Mouse (Mus musculus) testis, adult 2 months (tissue): ENCODE data around the gene Slc39a2. TPM values are rescaled to one million over a fixed set of nuclear protein-coding genes. Genes with fewer than 3 reads are reported as not detected.
A peak's percentile ranks its signal among the peaks of the same experiment; 100 is the strongest.
"Not testable (repeated sequence)": the region's sequence is repeated elsewhere in the genome, so short reads cannot be mapped to it uniquely, and the experiment has no call there.

Source experiments
- H3K27ac ChIP-seq: fragments of 200-500 bp; 2 replicates; pipeline ENCODE4 v1.5.1; 2012; ENCODE audit warnings: low read depth, low read length; ENCODE audit not compliant: control insufficient read depth, insufficient read depth
- H3K27me3 ChIP-seq: fragments of 200-500 bp; 2 replicates; pipeline ENCODE4 v1.6.1; 2012; ENCODE audit warnings: mild to moderate bottlenecking, low read length, moderate library complexity; ENCODE audit not compliant: control insufficient read depth, insufficient read depth
- H3K36me3 ChIP-seq: fragments of 200-500 bp; 2 replicates; pipeline ENCODE4 v1.6.1; 2012; ENCODE audit warnings: mild to moderate bottlenecking, low read length; ENCODE audit not compliant: control insufficient read depth, insufficient read depth
- H3K4me1 ChIP-seq: fragments of 200-500 bp; 2 replicates; pipeline ENCODE4 v1.6.1; 2012; ENCODE audit warnings: low read length; ENCODE audit not compliant: control insufficient read depth, insufficient read depth
- H3K4me3 ChIP-seq: fragments of 200-500 bp; 2 replicates; pipeline ENCODE4 v1.5.1; 2012; ENCODE audit warnings: low read depth, mild to moderate bottlenecking, low read length, moderate library complexity, mixed read lengths; ENCODE audit not compliant: control insufficient read depth
- CTCF ChIP-seq: fragments of 200-500 bp; IDR thresholded peaks from 2 replicates; pipeline ENCODE4 v1.5.1; 2012; ENCODE audit warnings: low read depth, mild to moderate bottlenecking, inconsistent platforms, low read length, moderate library complexity; ENCODE audit not compliant: control insufficient read depth, insufficient read depth, insufficient replicate concordance
- POLR2A ChIP-seq: fragments of 200-500 bp; IDR thresholded peaks from 2 replicates; pipeline ENCODE4 v1.6.1; 2012; ENCODE audit warnings: low read depth, mild to moderate bottlenecking, inconsistent platforms, low read length, moderate library complexity; ENCODE audit not compliant: control insufficient read depth
- polyA plus RNA-seq: library from polyadenylated mRNA; depleted of rRNA; stranded (reverse); fragments of >200 nt; gene quantifications from 2 replicates; pipeline ENCODE4 v1.2.3, GENCODE M21; 2012; rRNA removed

Gene Slc39a2
- polyA plus RNA-seq, result 0.14 and 0.30 TPM in 2 replicates

DNA sequence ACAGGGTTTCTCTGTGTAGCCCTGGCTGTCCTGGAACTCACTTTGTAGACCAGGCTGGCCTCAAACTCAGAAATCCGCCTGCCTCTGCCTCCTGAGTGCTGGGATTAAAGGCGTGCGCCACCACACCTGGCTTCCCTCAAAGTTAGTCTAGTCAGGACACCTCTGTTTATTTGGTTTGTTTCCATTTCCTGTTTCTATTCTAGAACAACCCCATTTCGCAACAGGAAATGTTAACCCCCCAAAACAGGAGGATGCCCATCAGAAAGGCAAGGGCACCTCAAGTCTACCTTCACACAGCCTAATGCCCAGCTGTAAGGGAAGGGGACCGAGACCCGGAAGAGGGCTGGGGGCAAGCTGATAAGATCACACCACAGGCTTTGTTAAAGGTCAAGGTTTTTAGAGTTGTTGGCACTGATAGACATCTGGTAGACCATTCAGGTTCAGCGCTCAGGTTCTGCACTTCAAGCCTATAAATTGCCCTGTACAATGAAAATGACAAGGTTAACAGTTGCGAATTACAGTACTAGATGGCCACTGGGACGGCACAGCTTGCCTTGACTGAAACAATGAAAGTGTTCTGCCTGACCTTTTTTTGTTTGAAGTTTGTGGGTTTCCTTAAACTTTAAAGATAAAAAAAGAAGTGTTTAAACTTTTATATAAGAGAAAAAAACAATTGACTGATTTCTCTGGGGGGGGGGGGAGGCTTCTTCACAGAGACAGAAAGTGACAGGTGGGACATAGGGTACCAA lies at the start of gene Slc39a2:
Slc39a2 (plus strand) TSS at position 699 of the 749 bp plus-strand sequence.
- TF ChIP-seq POLR2A (no peak), CTCF (no peak)
- Histone ChIP-seq H3K36me3 (no peaks in the 10 kb centered on the region), H3K4me3 (no peak within 1 kb of the TSS), H3K4me1 (peaks cover 2% of the 10 kb centered on the region), H3K27ac (no peak within 1 kb of the TSS), H3K27me3 (no peaks in the 10 kb centered on the region)

DNA sequence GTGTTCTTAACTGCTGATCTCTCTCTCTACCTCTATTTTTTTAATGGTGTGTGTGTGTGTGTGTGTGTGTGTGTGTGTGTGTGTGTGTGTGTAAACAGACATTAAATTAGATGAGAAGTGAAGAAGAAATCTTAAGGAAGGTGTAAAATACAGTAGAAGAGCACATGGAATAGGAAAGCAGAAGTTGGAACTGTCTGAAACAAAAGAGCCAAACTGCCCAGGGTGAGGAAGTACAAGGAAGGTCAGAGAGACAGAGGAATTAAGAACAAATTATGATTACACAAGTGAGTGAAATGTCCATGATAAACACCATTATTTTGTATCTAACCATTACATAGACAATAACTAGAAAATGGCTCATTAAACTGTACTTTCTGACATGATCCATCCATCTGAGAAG lies 48.8 kb upstream of the Slc39a2 start:
- TF ChIP-seq POLR2A (no peak), CTCF (no peak)
- H3K4me1 ChIP-seq, result peaks cover 3% of the 10 kb centered on the region; the same call in 1 of the 2 replicates
- H3K4me3 ChIP-seq, result no peak overlapping the region
- H3K36me3 ChIP-seq, result no peaks in the 10 kb centered on the region
- no peak overlapping the region for H3K27ac ChIP-seq
- no peaks in the 10 kb centered on the region for H3K27me3 ChIP-seq

DNA sequence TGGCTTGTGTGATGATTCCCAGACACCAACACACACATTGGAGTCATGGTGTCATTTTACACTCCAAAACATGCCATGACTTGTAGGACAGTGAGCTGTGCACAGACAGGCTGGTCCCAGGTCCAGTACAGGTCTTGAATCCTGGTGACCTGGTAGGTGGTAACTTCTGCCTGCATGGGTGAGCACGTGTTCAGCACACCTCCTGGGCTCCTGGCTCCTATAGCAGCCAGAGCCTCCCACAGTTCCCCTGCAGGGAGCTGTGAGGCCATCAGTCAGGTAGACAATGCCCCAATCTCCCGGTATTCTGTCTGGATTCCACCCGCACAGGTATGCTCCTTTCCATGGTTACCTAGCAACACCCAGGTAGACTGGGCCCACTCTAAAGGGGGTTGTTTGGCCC lies 46.1 kb upstream of the Slc39a2 start:
- Histone ChIP-seq H3K4me1 (peaks cover 3% of the 10 kb centered on the region; the same call in 1 of the 2 replicates), H3K4me3 (no peak overlapping the region), H3K27ac (no peak overlapping the region), H3K27me3 (no peaks in the 10 kb centered on the region), H3K36me3 (no peaks in the 10 kb centered on the region)
- TF ChIP-seq CTCF, result no peak
- TF ChIP-seq POLR2A, result no peak

DNA sequence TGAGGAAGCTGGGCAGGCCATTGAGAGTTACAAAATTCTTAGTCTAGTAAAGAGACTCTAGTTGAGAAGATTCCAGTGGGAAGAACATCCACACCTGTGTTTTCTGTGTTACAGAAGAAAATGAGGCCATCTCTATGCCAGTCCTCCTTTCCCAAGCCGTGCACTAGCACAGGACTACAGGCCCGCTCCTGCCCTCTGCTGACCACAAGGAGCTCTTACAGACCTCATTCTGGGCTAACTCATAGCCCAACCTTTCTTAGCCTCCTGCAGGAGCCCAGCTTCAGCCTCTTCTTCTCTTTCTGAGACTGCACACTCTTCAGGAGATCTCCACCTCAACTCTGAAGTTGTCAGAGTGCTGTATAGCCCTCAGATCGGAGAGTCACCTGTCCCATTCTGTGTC lies 41.7 kb upstream of the Slc39a2 start:
- not testable (repeated sequence) for H3K4me3 ChIP-seq, H3K27ac ChIP-seq, H3K36me3 ChIP-seq, H3K4me1 ChIP-seq, H3K27me3 ChIP-seq
- peak; percentile 35; the same call in 1 of the 2 replicates for TF ChIP-seq CTCF

DNA sequence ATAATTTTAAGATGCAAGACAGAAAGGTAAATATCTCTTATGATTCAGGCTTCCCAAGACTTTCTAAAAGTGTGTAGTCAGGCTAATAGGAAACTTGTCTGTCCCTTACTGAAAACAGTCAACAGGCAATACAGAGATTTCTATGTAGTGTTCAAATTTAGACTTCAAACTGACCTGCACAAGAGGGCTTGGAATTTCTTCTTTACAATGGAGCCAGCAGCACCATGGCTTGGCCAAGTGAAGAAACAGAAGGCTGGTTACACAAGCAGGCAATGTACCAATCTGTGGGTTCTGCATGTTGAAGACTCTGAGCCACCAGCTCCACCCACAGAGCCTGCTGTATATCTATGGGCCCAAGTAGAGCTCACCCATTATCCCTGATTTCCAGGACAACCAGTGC lies 39.3 kb upstream of the Slc39a2 start, which contains the start of gene Ear6:
Ear6 (plus strand) TSS at position 301 of the 400 bp plus-strand sequence.
- TF ChIP-seq POLR2A (no peak), CTCF (no peak)
- Histone ChIP-seq H3K27me3 (no peaks in the 10 kb centered on the region), H3K4me3 (no peak within 1 kb of the TSS), H3K36me3 (no peaks in the 10 kb centered on the region), H3K4me1 (no peaks in the 10 kb centered on the region), H3K27ac (no peak within 1 kb of the TSS)

DNA sequence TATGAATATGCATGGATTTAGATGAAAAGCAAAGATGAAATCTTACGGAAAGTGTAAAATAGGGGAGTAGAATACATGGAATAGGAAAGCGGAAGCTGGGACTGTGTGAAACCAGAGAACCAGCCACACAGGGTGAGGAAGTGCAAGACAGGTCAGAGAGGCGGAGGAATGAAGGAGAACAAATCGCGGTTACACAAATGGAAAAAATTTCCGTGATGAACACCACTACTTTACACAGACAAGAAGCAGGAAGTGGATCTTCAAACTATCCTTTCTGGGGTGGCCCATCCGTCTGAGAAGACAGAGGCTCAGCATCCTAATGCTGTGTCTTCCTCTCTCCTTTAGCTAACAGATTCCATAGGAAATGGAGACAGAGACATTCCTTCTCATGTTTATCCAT lies 37.4 kb upstream of the Slc39a2 start:
- not testable (repeated sequence) for H3K4me1 ChIP-seq, H3K4me3 ChIP-seq, H3K36me3 ChIP-seq, H3K27ac ChIP-seq, H3K27me3 ChIP-seq

DNA sequence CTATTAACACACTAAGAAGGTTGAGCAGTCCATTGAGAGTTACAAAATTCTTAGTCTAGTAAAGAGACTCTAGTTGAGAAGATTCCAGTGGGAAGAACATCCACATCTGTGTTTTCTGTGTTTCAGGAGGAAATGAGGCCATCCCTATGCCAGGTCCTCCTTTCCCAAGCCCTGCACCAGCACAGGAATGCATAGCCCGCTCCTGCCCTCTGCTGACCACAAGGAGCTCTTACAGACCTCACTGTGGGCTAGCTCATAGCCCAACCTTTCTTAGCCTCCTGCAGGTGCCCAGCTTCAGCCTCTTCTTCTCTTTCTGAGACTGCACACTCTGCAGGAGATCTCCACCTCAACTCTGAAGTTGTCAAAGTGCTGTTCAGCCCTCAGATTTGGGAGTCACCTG lies 29.1 kb upstream of the Slc39a2 start:
- H3K27me3 ChIP-seq, H3K4me1 ChIP-seq, H3K27ac ChIP-seq, H3K4me3 ChIP-seq, H3K36me3 ChIP-seq: not testable (repeated sequence)
- TF ChIP-seq CTCF, result peak; percentile 43; the same call in 1 of the 2 replicates

DNA sequence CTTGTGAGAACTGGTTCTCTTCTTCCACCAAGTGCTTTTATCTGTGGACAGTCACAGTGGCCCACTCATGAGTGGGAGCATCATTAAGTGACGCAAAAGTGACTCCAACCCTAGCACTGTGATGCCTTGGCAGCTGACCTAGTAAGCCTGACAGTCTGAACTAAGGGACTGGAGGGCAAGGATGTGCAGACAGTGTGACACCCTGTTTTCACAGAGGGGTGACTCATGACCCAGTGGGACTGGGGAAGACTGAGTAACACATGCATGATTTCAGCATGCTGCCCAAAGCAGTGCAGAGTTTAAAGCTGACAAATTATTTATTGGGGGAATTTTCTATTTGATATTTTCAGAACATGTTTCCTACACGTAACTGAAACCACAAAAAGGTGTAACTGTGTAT lies 21.9 kb upstream of the Slc39a2 start:
- no peaks in the 10 kb centered on the region for H3K27me3 ChIP-seq
- TF ChIP-seq POLR2A, result no peak
- TF ChIP-seq CTCF, result no peak
- no peak overlapping the region for H3K27ac ChIP-seq

More for the DNA sequence above, 21.9 kb upstream of the Slc39a2 start:
- no peaks in the 10 kb centered on the region for H3K4me1 ChIP-seq
- no peaks in the 10 kb centered on the region for H3K36me3 ChIP-seq
- no peak overlapping the region for H3K4me3 ChIP-seq
